Mouse (Mus musculus) granulocyte monocyte progenitor cell, adult 5-6 weeks (primary cell): ENCODE data around the gene Psmb11. TPM values are rescaled to one million over a fixed set of nuclear protein-coding genes. Genes with fewer than 3 reads are reported as not detected.

ENCODE experiments used
- ATAC-seq: replicated peaks from 2 replicates; pipeline ENCODE4 v1.8.0; 2016; ENCODE audit warnings: mild to moderate bottlenecking, moderate TSS enrichment, inconsistent platforms; ENCODE audit not compliant: poor library complexity, severe bottlenecking
- total RNA-seq, 2 experiments: library from RNA; stranded (forward) in 1 of 2; stranded (reverse) in 1 of 2; fragments of 200-712, 200-1000 nt in 1 of 2; fragments of >200 nt in 1 of 2; fragmentation: Nextera tagmentation in 1 of 2; gene quantifications; 2 replicates each; pipeline ENCODE4 v1.2.3; 2014 to 2017

Psmb11 gene
- total RNA-seq, 2 experiments from 2014 or later, result 0.09 TPM; not detected in 1

GRCm38 (mm10) chr14:54678657-54679304 lies 57.5 kb downstream of the Psmb11 start:
- no peak for ATAC-seq

Other genes starting within 250 kb of the Psmb11 start
- 10.3 and 10.7 TPM in 2 replicates for gene Slc7a7, start 203.7 kb upstream of the Psmb11 start, total RNA-seq (2014; fragmentation: Nextera tagmentation)
- 3.0 and 3.1 TPM in 2 replicates for gene Slc7a7, start 203.7 kb upstream of the Psmb11 start, total RNA-seq (2017)
- gene Mrpl52, start 194.5 kb upstream of the Psmb11 start, total RNA-seq (2014; fragmentation: Nextera tagmentation), result 63.7 and 100 TPM in 2 replicates
- gene Mrpl52, start 194.5 kb upstream of the Psmb11 start, total RNA-seq (2017), result 34.0 and 40.1 TPM in 2 replicates
- not detected in 2 replicates for gene Mmp14, start 189.8 kb upstream of the Psmb11 start, total RNA-seq (2014; fragmentation: Nextera tagmentation)
- gene Mmp14, start 189.8 kb upstream of the Psmb11 start, total RNA-seq (2017), result not detected in 2 replicates
- gene Lrp10, start 157.3 kb upstream of the Psmb11 start, total RNA-seq (2014; fragmentation: Nextera tagmentation), result 37.3 and 41.5 TPM in 2 replicates
- gene Lrp10, start 157.3 kb upstream of the Psmb11 start, total RNA-seq (2017), result 20.0 and 23.7 TPM in 2 replicates
- gene Rem2, start 145.3 kb upstream of the Psmb11 start, total RNA-seq (2014; fragmentation: Nextera tagmentation), result not detected in 2 replicates
- not detected in 2 replicates for gene Rem2, start 145.3 kb upstream of the Psmb11 start, total RNA-seq (2017)
- 69.5 and 89.4 TPM in 2 replicates for gene Prmt5, start 103.9 kb upstream of the Psmb11 start, total RNA-seq (2014; fragmentation: Nextera tagmentation)
- 57.4 and 68.2 TPM in 2 replicates for gene Prmt5, start 103.9 kb upstream of the Psmb11 start, total RNA-seq (2017)
- 70.3 and 79.6 TPM in 2 replicates for gene Haus4, start 66.8 kb upstream of the Psmb11 start, total RNA-seq (2014; fragmentation: Nextera tagmentation)
- gene Haus4, start 66.8 kb upstream of the Psmb11 start, total RNA-seq (2017), result 85.8 and 93.8 TPM in 2 replicates
- gene Ajuba, start 43.9 kb upstream of the Psmb11 start, total RNA-seq (2014; fragmentation: Nextera tagmentation), result 0.77 and 1.0 TPM in 2 replicates
- 1.2 and 2.1 TPM in 2 replicates for gene Ajuba, start 43.9 kb upstream of the Psmb11 start, total RNA-seq (2017)
- 5.8 and 9.9 TPM in 2 replicates for gene 4931414P19Rik, start 15.4 kb upstream of the Psmb11 start, total RNA-seq (2014; fragmentation: Nextera tagmentation)
- gene 4931414P19Rik, start 15.4 kb upstream of the Psmb11 start, total RNA-seq (2017), result 3.6 and 4.3 TPM in 2 replicates
- gene Psmb5, start 3.4 kb upstream of the Psmb11 start, total RNA-seq (2014; fragmentation: Nextera tagmentation), result 237 and 287 TPM in 2 replicates
- 63.3 and 69.9 TPM in 2 replicates for gene Psmb5, start 3.4 kb upstream of the Psmb11 start, total RNA-seq (2017)
- not detected in 2 replicates for gene Gm17606, start 19.5 kb downstream of the Psmb11 start, total RNA-seq (2014; fragmentation: Nextera tagmentation)
- gene Gm17606, start 19.5 kb downstream of the Psmb11 start, total RNA-seq (2017), result not detected in 2 replicates
- 0.54 and 1.4 TPM in 2 replicates for gene Cdh24, start 19.9 kb downstream of the Psmb11 start, total RNA-seq (2014; fragmentation: Nextera tagmentation)
- gene Cdh24, start 19.9 kb downstream of the Psmb11 start, total RNA-seq (2017), result 0.39 and 0.41 TPM in 2 replicates
- 44.3 and 69.7 TPM in 2 replicates for gene 1700123O20Rik, start 64.8 kb downstream of the Psmb11 start, total RNA-seq (2014; fragmentation: Nextera tagmentation)
- 42.2 and 50.0 TPM in 2 replicates for gene 1700123O20Rik, start 64.8 kb downstream of the Psmb11 start, total RNA-seq (2017)
- gene Acin1, start 65.5 kb downstream of the Psmb11 start, total RNA-seq (2014; fragmentation: Nextera tagmentation), result 236 and 252 TPM in 2 replicates
- 198 and 208 TPM in 2 replicates for gene Acin1, start 65.5 kb downstream of the Psmb11 start, total RNA-seq (2017)
- 0.15 TPM in 1 of 2 replicates, not detected in the other for gene Gm29776, start 77.4 kb downstream of the Psmb11 start, total RNA-seq (2014; fragmentation: Nextera tagmentation)
- gene Gm29776, start 77.4 kb downstream of the Psmb11 start, total RNA-seq (2017), result 0.22 TPM in 1 of 2 replicates, not detected in the other
- 23.1 and 45.9 TPM in 2 replicates for gene Cebpe, start 90.7 kb downstream of the Psmb11 start, total RNA-seq (2014; fragmentation: Nextera tagmentation)
- 57.2 and 63.7 TPM in 2 replicates for gene Cebpe, start 90.7 kb downstream of the Psmb11 start, total RNA-seq (2017)
- gene Slc7a8, start 160.5 kb downstream of the Psmb11 start, total RNA-seq (2014; fragmentation: Nextera tagmentation), result 7.6 and 8.3 TPM in 2 replicates
- 2.0 and 3.2 TPM in 2 replicates for gene Slc7a8, start 160.5 kb downstream of the Psmb11 start, total RNA-seq (2017)
- gene Rnf212b, start 192.7 kb downstream of the Psmb11 start, total RNA-seq (2014; fragmentation: Nextera tagmentation), result not detected in 2 replicates
- gene Rnf212b, start 192.7 kb downstream of the Psmb11 start, total RNA-seq (2017), result not detected in 2 replicates
- 14.3 and 19.1 TPM in 2 replicates for gene Homez, start 249.5 kb downstream of the Psmb11 start, total RNA-seq (2014; fragmentation: Nextera tagmentation)
- 8.4 and 8.7 TPM in 2 replicates for gene Homez, start 249.5 kb downstream of the Psmb11 start, total RNA-seq (2017)